Mouse (Mus musculus) ovary, adult 18-20 months (tissue): ENCODE data around the gene Ly6g6e.

Source experiments
- DNase-seq: peaks from one replicate; pipeline ENCODE4 v3.0.0; 2022; ENCODE audit warnings: low spot score, mixed read lengths

Gene Ly6g6e

GRCm38 (mm10) chr17:35049561-35050016 lies 27.1 kb upstream of the Ly6g6e start, which contains the start of gene Clic1:
Gene Clic1, plus strand, starts transcription at chr17:35049966.
- DNase-seq = no peak

GRCm38 (mm10) chr17:35050126-35050750 lies 26.5 kb upstream of the Ly6g6e start:
- DNase-seq = peak; percentile 60

- peak; percentile 61 for DNase-seq
Measured at GRCm38 (mm10) chr17:35051156-35052086, 25.3 kb upstream of the Ly6g6e start.

GRCm38 (mm10) chr17:35052271-35052798 lies 24.4 kb upstream of the Ly6g6e start:
- no peak for DNase-seq

- no peak for DNase-seq
Measured at GRCm38 (mm10) chr17:35055691-35056495, 20.8 kb upstream of the Ly6g6e start.

- no peak for DNase-seq
Measured at GRCm38 (mm10) chr17:35057090-35057489, 19.6 kb upstream of the Ly6g6e start.

GRCm38 (mm10) chr17:35058316-35058715 lies 18.4 kb upstream of the Ly6g6e start:
- no peak for DNase-seq

- peak; percentile 78 for DNase-seq
Measured at GRCm38 (mm10) chr17:35058911-35059892, 17.5 kb upstream of the Ly6g6e start, which contains the start of gene Ddah2. Gene Ddah2, plus strand, starts transcription at chr17:35059035.

GRCm38 (mm10) chr17:35060071-35060470 lies 16.6 kb upstream of the Ly6g6e start:
- DNase-seq = no peak

GRCm38 (mm10) chr17:35060737-35061297 lies 15.9 kb upstream of the Ly6g6e start:
- no peak for DNase-seq

- DNase-seq = no peak
Measured at GRCm38 (mm10) chr17:35061299-35061698, 15.4 kb upstream of the Ly6g6e start.

GRCm38 (mm10) chr17:35063466-35063865 lies 13.2 kb upstream of the Ly6g6e start:
- no peak for DNase-seq

GRCm38 (mm10) chr17:35064378-35064877 lies 12.3 kb upstream of the Ly6g6e start:
- no peak for DNase-seq

- peak; percentile 47 for DNase-seq
Measured at GRCm38 (mm10) chr17:35064951-35065947, 11.5 kb upstream of the Ly6g6e start, which contains the start of gene Ly6g6c. Gene Ly6g6c, plus strand, starts transcription at chr17:35065388.

- DNase-seq = no peak
Measured at GRCm38 (mm10) chr17:35066084-35066483, 10.6 kb upstream of the Ly6g6e start, which contains the start of gene Mpig6b. Gene Mpig6b, minus strand, starts transcription at chr17:35066184.

GRCm38 (mm10) chr17:35068213-35068914 lies 8.3 kb upstream of the Ly6g6e start:
- no peak for DNase-seq

GRCm38 (mm10) chr17:35070556-35071229 lies 6.0 kb upstream of the Ly6g6e start:
- no peak for DNase-seq
